Mouse (Mus musculus) cerebellum, adult 2 months (tissue): ENCODE data around the gene Ngfr.

Experiments
- CTCF ChIP-seq: fragments of 200-500 bp; IDR thresholded peaks from 2 replicates; pipeline ENCODE4 v1.5.1; 2011; ENCODE audit warnings: low read depth, mild to moderate bottlenecking, control low read depth, low read length, moderate library complexity, borderline replicate concordance; ENCODE audit not compliant: insufficient read depth
- POLR2A ChIP-seq: fragments of 200-500 bp; IDR thresholded peaks from 2 replicates; pipeline ENCODE4 v1.6.1; 2011; ENCODE audit warnings: low read length, control low read depth, borderline replicate concordance; ENCODE audit not compliant: insufficient read depth

DNA sequence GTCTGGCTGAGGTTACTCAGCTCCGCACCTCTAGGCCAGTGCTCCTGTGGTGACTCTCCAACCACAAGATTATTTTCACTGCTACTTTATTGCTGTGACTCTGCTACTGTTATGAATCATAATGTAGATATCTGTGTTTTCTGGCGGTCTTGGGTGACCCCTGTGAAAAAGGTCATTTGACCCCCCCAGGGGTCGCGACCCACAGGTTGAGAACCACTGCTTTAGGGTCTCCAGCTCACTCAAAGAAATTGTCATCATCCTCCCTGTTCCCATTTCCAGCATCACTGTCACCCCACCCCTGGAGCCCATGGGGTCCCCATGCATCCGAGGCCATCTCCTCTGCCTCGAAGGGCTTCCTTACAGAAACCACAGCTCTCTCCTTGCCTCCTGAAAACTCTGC lies 43.0 kb upstream of the Ngfr start:
- TF ChIP-seq POLR2A, result no peak
- TF ChIP-seq CTCF, result no peak
